Mouse (Mus musculus): ENCODE measurements around the gene Setd1b. TPM values are rescaled to one million over a fixed set of nuclear protein-coding genes. Genes with fewer than 3 reads are reported as not detected.
A peak's percentile ranks its signal among the peaks of the same experiment; 100 is the strongest.

Gene Setd1b
- total RNA-seq, 2 experiments from 2014 or later, result 3.9 to 43.9 TPM

- no peak for ATAC-seq (replicated peaks; ENCODE audit: low FRiP score, low TSS enrichment, poor library complexity, severe bottlenecking)
These were observed 3.6 kb upstream of the Setd1b start for GRCm38 (mm10) chr5:123138230-123138911.

GRCm38 (mm10) chr5:123138953-123139721 lies 2.9 kb upstream of the Setd1b start:
- no peak for ATAC-seq (replicated peaks; ENCODE audit: low FRiP score, low TSS enrichment, poor library complexity, severe bottlenecking)

- ATAC-seq (replicated peaks; ENCODE audit: low FRiP score, low TSS enrichment, poor library complexity, severe bottlenecking), result no peak
These were observed 2.0 kb upstream of the Setd1b start for GRCm38 (mm10) chr5:123139722-123140627.

- peak; percentile 41 for ATAC-seq (replicated peaks; ENCODE audit: low FRiP score, low TSS enrichment, poor library complexity, severe bottlenecking)
These were observed 1.1 kb upstream of the Setd1b start for GRCm38 (mm10) chr5:123140694-123141554.

- ATAC-seq (replicated peaks; ENCODE audit: low FRiP score, low TSS enrichment, poor library complexity, severe bottlenecking), result no peak
These were observed 335 bp upstream of the Setd1b start for GRCm38 (mm10) chr5:123141555-123142160.

GRCm38 (mm10) chr5:123143251-123143970 lies 1.4 kb downstream of the Setd1b start:
- ATAC-seq (replicated peaks; ENCODE audit: low FRiP score, low TSS enrichment, poor library complexity, severe bottlenecking), result no peak

GRCm38 (mm10) chr5:123143971-123144745 lies 2.2 kb downstream of the Setd1b start:
- no peak for ATAC-seq (replicated peaks; ENCODE audit: low FRiP score, low TSS enrichment, poor library complexity, severe bottlenecking)

- ATAC-seq (replicated peaks; ENCODE audit: low FRiP score, low TSS enrichment, poor library complexity, severe bottlenecking), result no peak
These were observed 3.0 kb downstream of the Setd1b start for GRCm38 (mm10) chr5:123144746-123145590.

- ATAC-seq (replicated peaks; ENCODE audit: low FRiP score, low TSS enrichment, poor library complexity, severe bottlenecking), result no peak
These were observed 4.4 kb downstream of the Setd1b start for GRCm38 (mm10) chr5:123146357-123146756.

- ATAC-seq (replicated peaks; ENCODE audit: low FRiP score, low TSS enrichment, poor library complexity, severe bottlenecking), result no peak
These were observed 5.6 kb downstream of the Setd1b start for GRCm38 (mm10) chr5:123147569-123147968.

GRCm38 (mm10) chr5:123148073-123148722 lies 6.2 kb downstream of the Setd1b start:
- no peak for ATAC-seq (replicated peaks; ENCODE audit: low FRiP score, low TSS enrichment, poor library complexity, severe bottlenecking)

- peak; percentile 71 for ATAC-seq (replicated peaks; ENCODE audit: low FRiP score, low TSS enrichment, poor library complexity, severe bottlenecking)
These were observed 7.7 kb downstream of the Setd1b start for GRCm38 (mm10) chr5:123149451-123150400.

- ATAC-seq (replicated peaks; ENCODE audit: low FRiP score, low TSS enrichment, poor library complexity, severe bottlenecking), result no peak
These were observed 8.6 kb downstream of the Setd1b start for GRCm38 (mm10) chr5:123150641-123151040.

GRCm38 (mm10) chr5:123151077-123151476 lies 9.1 kb downstream of the Setd1b start:
- ATAC-seq (replicated peaks; ENCODE audit: low FRiP score, low TSS enrichment, poor library complexity, severe bottlenecking), result no peak

Data from megakaryocyte-erythroid progenitor cell, adult 5-6 weeks (primary cell).